Mouse (Mus musculus): ENCODE results near the gene Rcc2.
A peak's percentile ranks its signal among the peaks of the same experiment; 100 is the strongest.

The Rcc2 gene

DNA sequence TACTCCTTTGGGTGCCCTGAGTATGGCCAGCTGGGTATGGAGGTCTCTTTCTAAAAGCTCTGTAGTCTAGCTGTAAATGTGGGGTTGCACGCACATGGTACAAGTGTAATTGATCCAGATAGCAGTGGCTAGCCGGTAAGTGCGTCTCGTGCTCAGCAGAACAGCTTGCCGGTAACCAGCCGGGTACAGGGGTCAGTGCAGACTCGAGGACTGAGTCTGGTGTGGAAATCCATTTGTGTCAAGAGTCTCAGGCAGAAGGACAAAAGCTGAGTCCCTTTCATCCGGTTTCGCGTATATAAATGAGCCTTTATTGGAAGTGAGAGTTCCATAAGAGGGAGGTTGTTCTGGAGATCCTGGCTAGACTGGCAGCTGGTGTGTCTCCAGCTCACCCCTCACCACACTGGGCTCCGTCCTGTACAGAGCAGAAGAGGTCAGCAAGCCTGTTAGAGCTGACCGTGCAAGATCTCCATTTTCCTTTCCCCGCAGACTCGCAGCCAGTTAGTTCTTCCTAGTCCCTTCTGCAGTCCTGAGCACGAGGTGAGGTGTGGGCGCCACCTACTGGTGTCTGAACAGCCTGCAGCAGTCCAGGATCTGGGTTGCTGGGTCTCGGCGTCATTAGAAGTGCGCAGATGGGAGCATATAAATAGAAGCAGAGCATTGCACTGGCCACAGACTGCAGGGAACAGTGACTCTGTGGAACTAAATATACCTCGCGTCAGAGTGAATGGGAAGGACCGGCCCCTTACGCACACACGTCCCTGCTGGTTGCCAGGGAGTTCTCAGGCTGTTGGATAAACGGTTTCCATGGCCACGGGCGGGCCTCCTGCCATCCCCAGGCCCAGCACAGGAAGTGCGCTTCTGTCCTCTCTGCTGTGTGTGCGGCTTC lies 13.4 kb downstream of the Rcc2 start:
- peak; percentile 83 for DNase-seq

DNA sequence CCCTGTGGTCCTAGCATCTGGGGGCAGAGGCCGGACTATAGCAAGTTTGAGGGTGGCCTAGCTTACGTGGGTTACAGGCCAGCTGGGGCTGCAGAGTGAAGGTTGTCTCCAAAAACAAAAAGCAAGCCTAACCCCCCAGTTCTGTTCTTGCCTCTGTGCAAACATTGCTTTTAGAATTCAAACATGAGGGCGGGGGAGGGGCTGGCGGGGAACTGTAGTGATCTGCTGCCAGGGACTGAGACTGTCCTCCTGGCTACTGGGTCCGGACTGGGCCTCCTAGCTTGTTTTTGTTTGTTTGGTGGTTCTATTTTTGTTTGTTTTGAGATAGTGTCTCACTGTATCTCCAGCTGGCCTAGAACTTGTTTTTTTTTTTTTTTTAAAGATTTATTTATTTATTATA lies 14.2 kb downstream of the Rcc2 start:
- DNase-seq, result no peak

DNA sequence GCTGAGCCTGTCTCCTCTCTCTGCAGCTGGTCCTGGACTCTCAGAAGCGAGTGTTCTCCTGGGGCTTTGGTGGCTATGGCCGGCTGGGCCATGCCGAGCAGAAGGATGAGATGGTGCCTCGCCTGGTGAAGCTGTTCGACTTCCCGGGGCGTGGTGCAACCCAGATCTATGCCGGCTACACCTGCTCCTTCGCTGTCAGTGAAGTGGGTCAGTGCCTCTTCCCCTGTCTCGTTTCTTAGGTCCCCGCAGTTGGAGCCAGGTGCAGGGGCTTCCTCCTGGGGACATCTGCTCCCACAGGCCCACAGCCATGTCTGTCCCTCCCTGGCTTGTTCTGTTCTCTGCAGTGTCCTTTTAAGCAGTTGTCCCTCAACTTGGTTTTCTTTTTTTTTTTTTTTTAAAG lies 16.7 kb downstream of the Rcc2 start:
- DNase-seq, result no peak

DNA sequence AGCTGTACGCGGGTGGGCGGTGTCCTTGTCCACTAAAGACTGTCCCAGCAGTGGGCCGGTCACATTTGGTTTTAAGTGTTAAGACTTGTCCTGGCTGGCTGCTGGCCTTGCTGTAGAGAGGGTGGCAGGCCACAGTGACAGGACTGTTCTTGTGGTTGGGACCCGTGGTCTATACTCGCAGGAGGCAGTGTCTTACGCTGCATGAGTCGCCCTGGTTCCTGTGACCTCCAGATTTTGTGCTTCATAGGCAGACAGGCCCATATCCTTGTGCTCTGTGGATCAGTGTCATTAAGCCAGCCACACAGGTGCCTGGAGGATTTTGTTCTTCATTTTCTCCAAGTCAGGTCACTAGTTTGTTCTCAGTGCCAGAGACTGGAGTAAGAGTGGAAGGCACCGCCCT lies 18.1 kb downstream of the Rcc2 start:
- no peak for DNase-seq

DNA sequence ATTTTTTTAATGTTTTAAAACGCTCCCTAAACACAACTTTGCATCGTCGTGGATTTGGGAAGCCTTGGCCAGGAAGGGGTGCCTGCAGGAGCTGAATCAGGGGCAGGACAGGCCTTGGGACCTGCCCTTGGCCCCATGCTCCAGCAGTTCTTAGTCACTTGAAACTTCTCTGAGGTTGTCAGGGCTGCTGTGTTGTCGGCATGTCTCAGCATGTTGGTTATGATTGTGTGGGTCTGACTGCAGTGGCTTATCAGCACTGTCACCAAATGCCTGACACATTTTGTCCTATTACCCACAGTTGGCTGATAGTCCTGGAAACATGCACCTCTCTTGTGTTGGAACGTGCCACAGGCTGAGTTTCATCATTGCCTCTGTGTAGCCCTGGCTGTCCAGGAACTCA lies 19.8 kb downstream of the Rcc2 start:
- DNase-seq, result no peak

DNA sequence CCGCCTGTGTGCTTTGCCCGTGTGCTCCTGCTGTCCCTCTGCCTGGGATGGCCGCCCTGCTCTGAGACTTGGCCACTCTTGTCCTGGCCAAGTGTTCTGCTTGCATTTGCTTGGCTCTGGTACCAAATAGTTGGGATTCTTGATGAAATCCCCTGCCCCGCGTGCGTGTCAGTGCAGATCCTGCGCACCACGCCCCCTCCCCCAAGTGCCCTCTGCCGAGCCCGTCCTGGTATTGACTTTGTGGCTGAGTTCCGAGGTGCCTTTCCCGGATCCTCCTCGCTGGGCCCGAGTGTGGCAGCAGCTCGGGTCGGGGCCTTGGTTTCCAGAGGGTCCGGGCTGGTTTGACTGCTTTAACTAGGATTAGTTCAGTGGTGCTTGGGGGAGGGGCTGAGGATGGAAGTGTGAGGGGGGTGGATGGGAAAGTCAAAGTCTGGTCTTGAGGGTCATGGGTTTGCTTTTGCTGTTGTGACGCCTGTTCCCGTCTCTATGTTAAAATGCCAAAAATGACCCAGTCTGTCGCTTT lies 21.7 kb downstream of the Rcc2 start:
- DNase-seq, result no peak

DNA sequence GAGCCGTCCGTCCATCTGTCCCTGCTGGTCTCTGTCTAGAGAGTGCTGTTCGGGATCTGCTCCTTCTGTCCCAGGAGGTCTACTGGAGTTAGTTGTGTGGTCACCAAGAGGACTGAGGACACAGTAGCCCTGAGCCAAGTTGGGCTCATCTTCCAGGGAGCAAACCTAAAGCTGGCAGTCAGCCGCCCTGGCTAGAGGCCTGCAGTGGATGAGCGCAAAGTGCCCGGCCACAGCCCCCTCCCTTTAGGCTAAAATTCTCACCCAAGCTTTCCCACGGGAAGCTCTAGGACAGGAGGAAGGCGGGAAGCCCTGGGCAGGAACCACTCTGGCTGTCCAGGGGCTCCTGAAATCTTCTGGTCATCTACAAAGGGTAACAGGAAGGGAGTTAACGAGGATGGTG lies 22.4 kb downstream of the Rcc2 start:
- DNase-seq, result no peak

DNA sequence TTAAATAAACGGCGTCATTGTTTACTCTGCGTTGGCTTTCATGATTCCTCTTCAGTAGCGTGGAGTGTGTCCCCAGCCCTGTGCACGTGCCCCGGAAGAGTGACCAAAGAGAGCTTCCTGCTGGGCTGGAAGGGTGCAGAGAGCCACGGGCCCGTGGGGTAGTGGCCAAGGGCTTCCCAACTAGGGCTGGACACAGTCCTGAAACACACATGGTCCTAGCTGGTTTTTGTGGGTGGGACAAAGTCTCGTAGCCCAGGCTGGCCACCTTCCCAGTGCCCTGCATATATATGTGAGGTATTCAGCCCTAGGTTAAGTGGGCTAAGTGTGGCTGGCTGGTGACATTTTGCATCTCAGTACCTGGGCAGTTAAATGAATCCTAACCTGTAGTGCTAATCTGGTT lies 22.9 kb downstream of the Rcc2 start:
- DNase-seq, result no peak

DNA sequence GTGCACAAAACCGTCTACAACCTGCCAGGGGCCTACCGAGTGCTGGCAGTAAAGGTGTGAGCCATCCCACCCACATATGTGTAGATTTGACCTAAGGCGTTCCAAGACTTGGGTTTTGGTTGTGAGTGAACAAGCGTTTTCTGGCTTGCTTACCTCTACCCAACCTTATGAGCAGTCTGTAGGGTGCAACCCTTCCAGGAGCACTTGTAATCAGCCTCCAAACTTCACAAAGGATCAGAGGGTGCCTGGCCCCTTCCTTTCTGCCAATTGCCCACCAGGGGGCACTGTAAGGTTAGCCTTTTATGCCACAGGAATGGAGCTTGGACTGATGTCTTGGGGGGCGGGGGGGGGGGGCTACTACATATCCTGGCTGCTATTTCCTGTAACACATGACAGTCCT lies 23.5 kb downstream of the Rcc2 start:
- DNase-seq, result peak; percentile 49

DNA sequence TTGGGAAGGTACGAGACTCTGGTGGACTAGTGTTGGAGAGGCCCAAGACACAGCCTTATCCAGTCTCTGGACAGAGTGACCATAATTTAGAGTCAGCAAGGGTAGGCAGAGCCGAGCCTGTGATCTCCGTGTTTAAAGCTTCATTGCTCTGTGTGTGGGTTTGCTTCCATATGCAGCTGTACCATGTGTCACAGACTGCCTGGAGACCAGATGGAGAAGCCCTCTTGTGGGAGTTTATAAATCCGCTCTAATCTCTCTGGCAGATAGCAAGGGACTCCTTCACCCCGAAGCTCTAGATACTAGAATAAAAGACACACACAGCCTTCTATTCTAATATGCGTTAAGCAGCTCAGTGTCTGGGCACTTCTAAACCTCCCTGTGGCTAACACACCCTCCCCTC lies 24.4 kb downstream of the Rcc2 start:
- no peak for DNase-seq

DNA sequence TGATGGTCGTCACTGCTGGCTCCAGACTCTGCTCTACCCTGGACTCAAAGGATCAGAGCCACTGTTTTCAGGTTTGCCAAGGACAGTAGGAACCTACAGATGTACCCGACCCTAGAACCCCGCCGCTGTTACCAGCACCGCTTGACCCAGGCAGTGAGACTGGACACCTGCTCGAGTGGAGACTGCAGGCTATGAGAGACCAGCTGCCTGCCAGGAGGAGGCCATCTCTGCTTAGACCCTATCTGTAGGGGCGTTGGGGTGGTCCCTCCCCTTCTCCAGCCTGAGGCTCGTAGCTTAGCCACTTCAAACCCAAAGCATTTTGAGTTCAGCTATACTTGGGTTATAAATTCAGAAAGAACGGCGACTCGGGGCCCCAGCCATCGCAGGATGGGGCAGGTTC lies 26.6 kb downstream of the Rcc2 start:
- no peak for DNase-seq

DNA sequence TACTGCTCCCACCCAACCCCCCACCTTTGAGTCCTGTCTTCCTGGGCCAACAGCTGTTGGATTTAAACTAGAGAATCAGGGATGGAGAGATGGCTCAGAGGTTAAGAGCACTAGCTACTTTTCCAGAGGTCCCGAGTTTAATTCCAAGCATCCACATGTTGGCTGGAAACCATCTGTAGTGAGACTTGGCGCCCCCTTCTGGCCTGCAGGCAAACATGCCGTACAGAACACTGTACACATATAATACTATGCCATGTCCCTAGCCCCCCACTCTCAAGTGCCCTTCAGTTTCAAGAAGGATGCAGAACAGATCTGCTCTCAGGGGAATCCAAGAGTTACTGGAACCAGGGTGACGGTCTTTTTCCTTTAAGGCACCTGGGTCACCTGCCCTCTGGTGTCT lies 31.3 kb downstream of the Rcc2 start:
- DNase-seq, result no peak

DNA sequence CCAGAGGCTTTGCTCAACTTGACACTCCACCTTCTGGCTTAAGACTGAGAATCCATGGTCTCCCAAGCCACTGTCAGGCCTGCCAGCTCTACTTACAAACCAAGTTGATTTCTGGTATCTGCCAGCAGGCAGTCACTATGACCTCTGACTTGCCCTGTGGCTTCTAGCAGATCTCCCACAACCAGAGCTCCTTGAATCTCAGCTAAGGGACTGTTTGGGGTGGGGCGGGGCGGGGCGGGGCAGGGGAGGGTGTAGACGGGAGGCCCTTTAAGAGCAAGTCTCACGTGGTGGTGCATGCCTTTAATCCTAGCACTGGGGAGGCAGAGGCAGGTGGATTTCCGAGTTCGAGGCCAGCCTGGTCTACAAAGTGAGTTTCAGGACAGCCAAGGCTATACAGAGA lies 32.5 kb downstream of the Rcc2 start:
- DNase-seq, result no peak

DNA sequence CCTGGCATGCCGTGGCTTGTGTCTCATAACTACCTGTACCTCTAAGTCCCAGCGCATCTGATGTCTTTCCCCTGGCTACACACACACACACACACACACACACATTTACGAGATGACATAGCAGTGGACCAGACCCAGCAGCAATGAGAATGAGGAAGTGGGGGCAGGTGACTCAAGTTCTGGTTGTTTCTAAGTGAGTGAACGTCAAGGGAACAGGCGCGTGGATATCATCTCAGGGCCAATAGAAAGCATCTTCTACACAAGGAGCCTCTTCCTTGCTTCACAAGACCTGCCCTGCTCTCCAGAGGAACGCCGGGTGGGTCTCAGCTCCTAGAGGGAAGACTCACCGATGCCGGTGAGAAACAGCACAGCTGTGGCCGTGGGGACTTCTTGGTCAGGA lies 40.3 kb downstream of the Rcc2 start:
- DNase-seq, result no peak

DNA sequence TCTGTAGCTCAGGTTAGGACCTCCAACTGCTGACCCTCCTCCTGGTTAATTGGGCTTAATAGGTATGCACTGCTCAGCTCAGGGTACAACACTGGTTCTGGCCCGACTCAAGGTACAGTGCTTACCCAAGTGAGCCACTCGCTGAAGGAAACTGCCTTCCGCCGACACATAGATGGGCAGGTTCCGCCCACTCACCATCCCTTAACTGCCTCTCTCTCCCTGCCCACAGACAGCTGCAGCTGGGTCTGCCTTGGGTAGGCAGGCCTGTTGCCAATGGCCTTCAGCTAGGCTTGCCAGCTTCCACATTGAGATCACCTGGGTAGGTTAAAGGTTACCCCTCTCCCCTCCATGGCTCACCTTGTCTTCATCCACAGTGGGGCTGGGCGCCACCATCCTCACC lies 41.1 kb downstream of the Rcc2 start:
- no peak for DNase-seq

DNA sequence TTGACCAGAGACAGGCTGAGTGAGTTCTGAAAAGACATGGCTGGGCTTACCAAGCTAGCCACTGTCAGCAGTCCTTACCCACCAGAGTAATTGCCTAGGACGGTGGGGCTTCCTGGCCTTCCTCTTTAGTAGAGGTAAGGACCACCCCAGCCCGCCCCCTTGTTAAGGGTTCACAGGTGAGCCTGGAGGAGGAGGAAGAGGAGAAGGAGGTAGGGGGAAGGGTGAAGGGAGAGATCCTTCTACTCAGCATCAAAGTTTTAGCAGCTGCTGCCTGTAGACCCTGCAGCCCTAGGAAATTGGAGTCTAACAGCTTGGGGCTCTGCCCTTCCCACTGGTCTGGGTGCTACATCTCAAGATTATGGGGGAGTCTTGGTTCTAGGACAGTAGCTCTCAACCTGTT lies 42.2 kb downstream of the Rcc2 start, which contains the start of gene Padi6:
Gene Padi6 (minus strand): TSS at position 101 of the 400 bp plus-strand sequence.
- DNase-seq, result no peak

DNA sequence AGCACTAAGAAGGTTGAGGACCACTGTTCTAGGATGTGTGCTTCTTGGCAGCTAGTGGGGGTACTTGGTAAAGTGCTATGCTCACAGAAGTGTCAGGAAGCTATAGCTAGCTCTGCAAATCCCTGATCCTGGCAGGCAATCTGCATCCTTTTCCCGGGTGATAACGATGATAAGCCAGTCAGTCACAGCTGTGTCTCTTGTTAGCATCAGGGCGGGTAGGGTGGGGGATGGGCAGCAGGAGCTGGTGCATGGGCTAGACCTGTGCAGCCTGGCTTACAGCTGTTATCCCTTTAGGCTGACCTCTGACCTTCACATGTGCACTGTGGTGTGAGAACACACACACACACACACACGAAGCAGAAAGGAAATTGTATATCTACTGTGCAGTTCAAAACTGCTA lies 42.7 kb downstream of the Rcc2 start:
- no peak for DNase-seq

DNA sequence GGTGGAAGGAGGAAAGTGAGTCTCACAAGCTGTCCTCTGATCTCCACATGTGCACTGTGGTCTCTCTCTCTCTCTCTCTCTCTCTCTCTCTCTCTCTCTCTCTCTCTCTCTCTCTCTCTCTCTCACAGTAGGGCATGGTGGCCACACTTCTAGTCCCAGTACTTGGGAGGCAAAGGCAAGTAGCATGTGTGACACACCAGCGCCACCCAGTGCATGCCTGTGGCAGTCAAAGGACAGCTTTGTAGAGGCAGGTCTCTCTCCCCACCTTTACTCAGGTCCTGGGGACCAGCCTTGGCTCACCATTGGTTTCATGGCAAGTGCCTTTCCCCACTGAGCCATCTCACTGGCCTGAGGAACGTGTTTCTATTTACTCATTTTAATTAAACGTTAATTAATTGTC lies 44.3 kb downstream of the Rcc2 start:
- DNase-seq, result peak; percentile 80

DNA sequence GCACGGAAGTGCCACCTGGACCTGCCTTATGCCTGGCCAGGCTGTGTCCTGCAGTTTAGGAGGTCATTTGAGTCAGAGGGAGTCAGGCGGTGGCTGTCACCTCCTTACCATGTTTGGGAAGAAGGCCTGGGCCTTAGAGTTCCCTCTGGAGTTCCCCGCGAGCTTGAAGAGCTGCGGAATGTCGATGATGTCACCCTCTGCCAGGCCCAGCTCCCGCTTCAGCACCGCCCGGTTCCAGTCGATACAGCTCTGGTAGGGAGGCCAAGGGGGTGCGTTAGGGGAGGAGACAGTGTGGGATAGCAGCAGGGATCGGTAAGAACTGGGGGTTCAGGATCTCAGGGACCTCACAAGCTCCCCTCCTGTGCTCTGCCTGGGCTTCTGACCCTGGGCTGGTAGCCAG lies 47.6 kb downstream of the Rcc2 start:
- no peak for DNase-seq

DNA sequence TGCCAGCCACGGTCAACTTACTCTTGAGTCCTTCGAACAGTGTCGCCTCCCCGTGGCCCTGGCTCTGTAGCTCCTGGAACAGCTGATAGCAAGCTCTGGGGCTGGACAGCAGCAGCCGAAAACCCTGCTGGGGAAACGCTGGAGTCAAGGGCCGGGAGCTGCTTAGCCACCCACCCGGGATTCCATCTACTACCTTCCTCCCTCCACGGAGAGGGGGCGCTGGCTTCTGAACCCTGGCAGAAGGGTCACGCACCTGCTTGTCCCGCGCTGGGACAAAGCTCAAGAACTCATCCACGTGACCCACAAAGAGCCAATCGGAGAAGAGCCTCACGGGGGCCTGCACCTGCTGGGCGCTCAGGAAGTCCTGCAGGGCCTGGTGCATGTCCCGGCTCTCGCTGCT lies 50.0 kb downstream of the Rcc2 start:
- DNase-seq, result peak; percentile 92

DNA sequence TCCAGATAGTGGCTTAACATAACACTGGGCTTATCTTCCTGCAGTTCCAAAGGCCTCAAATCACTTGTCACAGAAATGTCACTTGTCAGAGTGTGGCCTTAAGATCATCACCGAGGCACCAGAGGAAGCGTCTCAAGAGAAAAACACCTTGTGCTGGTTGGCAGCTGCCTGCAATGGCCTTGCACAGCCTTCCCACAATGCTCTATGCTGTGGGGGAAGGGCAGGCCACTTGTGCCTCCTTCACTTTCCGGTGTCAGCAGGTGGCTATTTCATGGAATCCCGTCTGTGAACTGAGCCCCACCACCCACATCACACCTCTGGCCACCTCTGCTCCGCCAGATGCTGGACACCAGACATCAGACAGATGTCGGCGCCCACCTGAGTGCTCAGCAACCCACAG lies 53.0 kb downstream of the Rcc2 start:
- DNase-seq, result peak; percentile 65

DNA sequence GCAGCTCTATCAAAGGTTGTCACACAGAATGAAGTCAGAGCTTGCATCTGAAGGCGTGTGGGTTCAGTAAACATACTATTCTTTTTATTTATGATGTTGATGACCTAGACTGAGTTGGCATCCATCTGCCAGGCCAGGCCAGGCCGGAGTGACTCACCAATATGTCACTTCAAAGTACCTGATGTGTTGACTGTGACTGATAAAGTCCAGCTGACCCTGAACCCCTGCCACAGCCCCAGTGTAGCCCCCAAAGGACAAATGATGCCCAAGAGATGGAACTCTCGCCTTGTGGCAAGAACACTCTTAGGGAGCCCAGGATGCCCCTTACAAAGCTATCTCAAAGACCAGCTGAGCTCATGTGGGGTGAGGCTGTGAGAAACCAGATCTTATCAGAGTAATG lies 55.5 kb downstream of the Rcc2 start:
- DNase-seq, result no peak

DNA sequence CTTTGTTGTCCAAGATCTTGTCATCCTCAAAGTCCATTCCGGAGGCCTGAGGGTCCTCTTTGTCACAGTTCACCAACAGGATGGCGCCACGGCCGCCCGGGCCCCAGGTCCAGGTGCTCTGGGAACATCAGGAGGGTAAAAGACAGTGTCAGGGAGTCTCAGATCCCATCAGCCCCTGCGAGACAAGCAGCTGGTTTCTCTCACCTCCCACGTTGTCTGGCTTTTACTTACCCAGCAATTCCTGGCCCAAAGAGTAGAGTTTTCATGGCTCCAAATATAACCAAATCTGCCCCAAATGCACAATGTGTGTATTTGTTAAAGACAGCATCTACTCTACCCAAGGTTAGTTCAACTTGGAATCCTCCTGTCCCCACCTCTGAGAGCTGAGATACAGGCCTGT lies 61.3 kb downstream of the Rcc2 start:
- no peak for DNase-seq

DNA sequence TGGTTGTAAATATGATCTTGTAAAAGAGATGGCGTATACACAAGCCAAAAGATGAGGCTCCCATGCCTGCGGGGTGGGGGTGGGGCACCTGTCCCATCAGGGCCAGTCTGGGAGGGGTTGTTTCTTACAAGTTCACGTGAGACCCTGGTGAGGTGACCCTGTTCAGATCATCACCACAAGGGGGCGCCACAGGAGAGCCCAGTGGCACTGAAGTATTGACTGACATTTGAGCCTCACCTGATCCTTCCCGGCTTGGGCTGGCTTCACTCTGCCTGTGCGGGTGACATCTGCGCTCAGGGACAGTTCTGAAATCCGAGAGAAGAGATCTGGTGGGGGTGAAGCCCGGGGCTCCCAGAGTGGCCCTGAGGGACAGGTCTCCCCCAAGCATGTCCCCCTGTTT lies 62.8 kb downstream of the Rcc2 start:
- DNase-seq, result peak; percentile 81

DNA sequence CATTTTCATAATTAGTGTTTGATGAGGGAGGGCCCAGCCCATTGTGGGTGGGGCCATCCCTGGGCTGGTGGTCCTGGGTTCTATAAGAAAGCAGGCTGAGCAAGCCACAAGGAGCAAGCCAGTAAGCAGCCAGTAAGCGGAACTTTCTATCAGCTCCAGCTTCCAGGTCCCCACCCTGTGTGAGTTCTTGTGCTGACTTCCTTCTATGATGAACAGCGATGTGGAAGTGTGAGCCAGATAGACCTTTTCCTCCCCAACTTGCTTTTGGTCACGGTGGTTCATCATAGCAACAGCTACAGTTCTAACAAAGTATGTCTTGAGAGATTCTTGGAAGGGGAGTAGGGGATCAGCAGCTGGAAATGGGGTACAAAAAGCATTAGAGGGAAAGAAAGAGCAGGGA lies 65.6 kb downstream of the Rcc2 start:
- no peak for DNase-seq
